Mouse (Mus musculus): Measurements from ENCODE around the gene Gpa33.

Gpa33 gene

DNA sequence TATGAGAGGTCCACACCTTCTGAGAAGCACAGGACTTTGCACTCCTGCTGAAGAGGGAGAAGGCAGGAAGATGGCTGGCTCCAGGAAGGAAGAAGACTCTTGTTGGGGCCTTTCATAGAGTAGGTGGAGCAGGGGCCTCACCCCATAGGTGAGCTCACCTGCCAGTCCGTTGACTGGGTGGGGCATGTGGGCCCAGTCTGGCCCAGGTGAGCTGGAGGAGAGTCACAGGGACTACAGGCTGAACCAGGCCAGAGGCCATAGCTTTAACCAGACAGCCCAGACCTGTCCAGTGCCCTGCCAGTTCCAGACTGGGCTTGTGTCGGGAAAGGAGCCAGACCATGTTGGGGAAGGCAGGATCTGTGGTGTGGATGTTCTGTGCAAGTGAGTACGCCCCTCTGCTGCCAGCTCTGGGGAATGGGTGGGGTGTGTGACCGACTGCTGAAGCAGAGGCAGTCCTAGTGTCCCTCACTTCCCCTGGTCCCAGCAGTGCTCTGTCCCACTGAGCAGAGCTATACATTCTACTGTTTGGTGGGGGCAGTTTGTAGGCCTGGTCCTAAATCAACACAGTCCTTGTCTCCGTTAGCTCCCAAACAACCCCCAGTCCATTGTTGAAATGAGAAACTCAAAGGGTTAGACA, at the start of gene Gpa33:
Gene Gpa33 (plus strand): TSS at position 15 of the 637 bp plus-strand sequence.
- no peak for DNase-seq

DNA sequence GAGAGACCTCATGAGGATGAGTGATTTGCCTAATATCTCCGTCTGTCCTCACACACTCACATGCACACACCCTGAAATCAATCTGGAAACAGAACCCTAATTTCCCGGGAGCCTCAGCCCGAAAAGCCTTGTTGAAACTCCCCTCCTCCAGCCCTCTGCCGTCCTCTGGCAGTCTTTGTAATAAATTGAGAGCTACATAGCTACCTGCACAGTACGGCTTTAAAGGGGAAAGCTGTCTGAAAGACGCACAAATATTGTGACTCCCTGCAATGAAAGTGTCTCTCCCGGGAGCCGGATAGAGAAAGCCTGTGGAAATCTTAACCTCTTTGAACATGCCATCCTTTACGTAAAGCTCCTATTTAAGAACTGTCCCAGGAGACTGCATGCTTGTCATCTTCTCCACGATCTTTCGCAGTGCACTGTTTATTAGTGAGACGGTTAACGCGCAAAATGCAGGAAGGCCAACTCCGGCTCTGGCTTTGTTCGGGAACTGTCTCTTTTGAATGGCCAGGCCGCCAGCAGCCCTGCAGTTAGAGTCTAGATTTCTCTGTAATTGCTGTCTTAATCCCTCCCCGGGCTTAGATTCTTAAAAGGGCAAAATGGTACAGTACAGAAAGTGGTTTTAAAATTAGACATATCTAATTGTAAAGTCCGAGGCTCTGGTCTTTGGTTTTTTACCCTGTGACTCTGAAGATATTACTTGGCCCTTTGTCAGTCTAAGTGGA, 41.4 kb upstream of the Gpa33 start:
- no peak for DNase-seq

DNA sequence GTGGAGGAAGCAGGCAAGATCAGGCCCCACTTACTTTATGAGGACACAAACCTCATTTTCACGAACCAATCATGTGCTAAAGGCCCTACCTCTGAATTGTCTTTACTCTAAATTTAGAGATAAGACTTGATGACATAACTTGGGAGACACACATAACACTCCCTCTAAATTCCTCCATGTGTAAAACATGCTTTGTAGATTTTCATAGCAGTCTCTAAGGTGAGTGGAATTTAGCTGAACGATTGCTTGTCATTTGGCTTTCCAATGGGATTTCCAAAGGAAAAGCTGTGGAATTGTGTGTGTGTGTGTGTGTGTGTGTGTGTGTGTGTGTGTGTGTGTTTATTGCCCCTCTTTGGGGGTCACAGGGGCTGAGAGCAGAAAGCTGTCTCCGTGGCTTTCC, 40.7 kb upstream of the Gpa33 start:
- DNase-seq = no peak

DNA sequence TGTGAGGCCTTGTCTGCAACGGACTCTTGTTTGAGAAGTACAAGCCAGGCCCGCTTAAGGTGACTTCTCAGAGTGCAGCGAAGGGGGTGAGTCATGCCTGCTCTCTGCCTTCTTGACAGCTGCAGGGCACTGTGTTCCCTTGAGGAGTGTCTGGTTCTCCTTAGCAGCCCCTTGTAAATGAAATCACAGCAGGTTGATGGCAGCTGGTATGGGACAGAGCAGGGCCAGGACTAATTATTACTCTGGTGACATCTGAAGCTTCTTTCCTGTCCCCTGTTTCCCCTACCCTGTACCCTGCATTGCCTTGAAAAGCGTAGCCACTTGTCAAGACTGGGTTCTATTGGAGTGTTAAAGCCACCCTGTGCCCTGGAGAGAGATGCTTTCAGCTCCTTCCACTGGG, 40.3 kb upstream of the Gpa33 start:
- DNase-seq = no peak

DNA sequence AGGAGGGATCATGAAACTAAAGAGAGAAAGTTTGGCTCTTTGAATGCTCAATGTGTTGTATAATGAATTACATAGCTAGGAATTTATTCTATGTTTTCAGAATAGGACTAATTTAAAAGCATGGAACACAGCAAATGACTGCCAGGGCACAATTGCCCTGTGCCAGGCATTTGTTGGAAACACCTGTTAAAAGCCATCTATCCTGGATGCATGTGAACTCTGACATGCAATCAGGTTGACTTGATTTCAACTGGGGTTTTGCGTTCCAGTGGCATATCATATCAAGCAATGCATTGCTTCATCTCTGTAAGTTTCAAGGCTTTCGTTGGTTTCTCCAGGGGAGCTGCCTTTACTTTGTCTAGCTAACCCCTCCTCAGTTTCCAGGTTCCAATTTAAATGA, 39.7 kb upstream of the Gpa33 start:
- no peak for DNase-seq

DNA sequence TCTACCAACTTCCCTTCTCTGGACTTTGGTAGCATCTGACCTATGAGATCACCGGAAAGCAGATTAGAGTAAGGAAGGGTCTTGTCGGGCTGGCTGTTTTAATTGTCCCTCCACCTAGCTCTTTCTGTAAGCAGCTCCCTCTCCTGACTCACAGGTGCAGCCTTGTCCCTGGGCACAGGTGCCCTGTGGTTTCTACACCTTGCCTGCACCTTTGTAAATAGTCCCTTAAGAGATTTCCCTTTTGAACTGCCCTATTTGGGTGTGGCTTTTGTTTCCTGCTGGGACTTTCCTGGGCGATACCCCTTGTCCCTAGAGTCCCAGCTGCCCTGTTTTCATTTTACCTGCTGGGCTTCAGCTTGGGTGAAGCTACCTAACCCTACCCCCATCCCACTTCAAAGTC, 35.6 kb upstream of the Gpa33 start:
- DNase-seq = no peak

DNA sequence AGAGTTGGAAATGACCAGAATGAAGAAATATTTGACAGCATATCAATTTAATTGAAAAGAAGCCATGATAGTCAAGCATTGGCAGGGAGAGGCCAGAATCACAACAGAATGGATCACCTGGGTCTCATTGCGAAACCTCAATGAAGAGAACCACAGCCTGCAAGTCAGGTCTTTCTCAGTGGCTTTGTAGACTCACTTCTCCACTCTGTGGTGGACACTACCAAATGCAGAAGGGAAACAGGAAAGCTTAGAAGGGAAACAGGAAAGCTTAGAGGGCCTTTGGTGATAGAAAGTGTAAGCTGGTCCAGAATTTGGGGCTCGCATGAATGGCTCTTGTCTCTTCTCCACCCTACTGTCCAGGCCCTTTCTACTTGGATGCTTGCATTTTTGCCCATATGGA, 31.9 kb upstream of the Gpa33 start:
- no peak for DNase-seq

DNA sequence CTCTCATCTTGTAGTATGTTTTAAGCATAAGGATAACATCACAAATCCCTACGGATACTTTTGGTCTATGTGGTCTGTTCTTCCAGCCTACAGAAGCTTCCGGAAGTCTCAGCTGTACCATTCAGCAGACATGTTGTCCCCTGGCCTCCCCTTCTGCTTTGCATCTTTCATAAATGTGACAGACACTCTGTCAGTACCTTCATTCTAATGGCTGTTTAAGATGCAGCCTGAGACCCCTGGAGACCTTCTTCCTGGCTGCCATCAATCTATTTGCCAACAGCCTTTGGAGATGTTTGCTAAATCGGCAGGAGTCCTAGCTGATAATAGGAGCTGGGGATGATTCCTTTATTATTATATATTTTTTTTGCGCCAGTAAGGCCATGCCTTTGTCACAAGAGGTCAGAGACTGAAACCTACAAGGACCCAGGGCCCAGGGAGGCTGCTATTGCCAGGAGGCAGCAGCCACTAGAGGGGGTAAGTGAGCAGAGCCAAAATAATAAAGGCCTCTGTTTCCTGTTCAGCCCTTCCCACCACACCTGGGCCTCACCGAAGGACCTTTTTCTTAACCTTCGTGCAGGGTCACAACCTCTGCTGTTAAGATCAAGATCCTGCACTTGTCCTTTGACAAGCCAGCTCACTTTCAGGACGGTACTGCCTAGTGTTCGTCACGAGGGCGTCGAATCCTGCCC, 27.0 kb upstream of the Gpa33 start:
- DNase-seq = no peak

DNA sequence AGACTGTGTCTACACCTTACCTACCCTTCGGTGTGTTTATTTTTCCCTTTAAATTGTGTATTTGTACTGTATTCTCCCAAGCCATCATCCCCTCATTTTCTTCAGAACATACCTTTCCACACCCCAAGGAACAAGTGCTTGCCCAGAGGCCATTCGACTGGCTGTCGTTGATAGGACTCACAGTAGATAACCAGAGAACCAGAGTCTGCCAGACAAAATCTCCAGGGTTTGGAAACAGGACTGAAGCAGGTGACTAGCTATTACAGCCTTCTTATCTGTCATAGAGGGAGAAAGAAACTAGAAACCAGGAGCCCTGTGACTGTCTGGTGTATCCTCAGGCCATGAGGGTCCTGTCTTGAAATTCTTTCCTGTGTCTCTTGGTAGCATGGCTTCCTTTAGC, 25.2 kb upstream of the Gpa33 start:
- no peak for DNase-seq

DNA sequence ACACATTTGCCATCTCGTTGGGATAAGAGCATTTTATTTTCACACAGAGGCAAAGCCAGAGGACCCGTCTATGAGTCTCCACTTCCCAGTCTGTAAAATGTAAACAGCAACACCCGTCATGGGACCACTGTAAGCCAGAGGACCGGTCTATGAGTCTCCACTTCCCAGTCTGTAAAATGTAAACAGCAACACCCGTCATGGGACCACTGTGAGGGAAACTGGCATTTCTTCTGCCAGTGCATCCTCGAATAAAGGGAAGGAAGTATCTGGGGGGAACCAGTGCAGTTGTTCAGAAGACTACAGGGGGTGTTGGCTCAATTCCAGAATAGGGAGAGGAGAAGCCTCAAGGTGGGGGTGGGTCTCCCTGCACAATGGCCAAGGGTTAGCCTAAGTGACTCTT, 24.6 kb upstream of the Gpa33 start:
- no peak for DNase-seq

DNA sequence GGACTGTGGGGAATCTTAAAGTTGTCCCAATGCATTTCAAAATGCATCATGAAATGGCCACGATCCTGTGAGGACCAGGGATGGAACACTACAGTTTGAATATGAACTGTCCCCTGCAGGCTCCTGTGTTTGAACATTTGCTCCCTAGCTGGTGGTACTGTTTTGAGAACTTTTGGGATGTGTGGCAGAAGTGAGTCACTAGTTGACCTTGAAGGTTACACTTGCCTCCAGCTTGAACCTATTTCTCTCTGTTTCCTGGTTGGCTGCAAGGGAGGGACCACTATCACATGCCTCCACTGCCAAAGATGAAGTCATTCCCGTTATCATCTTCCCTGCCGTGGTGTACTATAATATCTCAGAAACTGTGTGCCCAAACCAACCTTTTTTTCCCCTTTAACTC, 15.1 kb upstream of the Gpa33 start:
- no peak for DNase-seq

DNA sequence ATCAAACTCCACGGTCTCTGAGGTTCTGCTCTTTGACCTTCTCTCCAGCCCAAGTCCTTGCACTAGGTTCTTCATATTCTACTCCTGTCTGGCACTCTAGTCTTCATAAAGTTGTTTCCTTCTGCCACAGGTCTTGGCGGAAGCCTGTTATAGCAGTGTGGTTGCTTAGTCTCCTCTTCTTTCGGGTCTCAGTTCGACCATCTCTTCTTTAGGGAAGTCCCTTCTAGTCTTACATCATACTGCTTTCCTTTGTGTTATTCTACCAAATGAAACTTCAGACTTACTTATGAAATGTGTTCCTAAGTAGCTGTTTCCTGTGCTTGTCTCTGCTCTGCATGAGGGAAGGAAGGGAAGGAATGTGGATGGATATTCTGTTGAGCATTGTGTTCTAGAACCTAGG, 14.3 kb upstream of the Gpa33 start:
- no peak for DNase-seq

DNA sequence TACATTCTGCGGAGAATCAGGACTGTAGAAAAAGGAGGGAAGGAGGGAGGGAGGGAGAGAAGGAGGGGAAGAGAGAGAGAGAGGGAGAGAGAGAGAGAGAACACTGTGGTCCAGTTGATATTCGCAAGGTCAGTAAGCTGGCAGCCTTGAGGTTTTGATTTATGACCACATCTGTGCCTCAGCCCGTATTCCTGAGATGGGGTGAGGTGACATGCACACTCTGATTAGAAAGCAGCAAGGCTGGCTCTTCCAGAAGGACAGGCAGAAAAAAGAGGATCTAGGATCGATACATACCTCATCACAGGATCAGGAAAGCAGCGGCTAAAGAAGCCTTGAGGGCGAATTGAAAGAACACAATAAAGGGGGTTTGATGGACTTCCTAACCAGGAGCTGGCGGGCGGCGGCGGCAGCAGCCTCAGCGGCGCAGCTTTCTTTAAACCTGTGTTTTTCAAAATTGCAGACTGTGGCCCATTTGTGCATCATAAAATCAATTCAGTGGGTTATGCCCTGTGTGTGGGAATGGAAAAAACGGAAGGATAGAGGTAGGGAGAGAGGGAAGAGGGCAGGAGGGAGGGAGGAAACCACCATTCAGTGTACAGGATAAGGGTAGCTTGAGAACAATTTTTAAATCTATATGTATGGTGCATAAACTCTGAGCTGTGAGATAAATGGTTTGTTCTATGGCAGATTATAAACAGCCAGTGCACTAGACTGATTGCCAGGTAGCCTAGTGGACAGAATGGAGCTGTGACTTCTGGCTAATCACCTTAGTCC, 12.0 kb upstream of the Gpa33 start:
- DNase-seq = no peak

DNA sequence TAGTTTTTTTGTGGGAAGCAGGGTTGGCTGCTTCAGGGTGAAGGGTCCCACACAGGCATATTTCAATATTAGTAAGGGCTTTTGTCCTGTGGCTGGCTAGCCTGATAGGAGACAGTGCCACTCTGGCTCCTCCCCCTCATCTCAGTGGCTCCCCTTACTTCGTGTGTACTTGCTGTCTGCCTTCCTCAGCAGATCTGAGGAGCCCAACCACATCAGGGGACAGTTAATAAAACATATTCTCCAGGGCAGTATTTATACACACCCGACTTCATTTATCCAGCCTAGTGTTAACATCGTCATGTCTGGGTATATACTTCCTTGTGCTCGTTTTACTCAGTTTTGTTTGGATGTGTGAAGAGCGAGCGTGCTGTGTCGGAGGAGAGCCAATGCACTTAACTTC, 7.9 kb upstream of the Gpa33 start:
- no peak for DNase-seq

DNA sequence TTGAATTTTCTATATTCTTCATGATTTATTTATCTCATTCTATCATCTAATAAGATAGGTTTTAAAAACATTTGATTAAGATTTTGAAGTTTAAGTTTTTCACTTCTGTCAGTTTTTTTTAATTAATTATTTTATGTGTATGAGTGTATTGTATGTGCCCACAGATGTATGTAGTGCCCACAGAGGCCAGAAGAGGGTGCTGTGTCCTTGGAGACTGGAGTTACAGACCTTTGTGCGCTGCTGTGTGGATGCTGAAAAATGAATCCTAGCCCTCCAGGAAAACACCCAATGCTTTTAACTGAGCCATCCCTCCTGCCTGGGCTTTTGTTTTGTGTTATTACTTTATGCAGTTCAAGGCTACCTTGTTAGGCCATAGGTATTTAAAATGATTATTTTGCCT, 7.0 kb upstream of the Gpa33 start:
- DNase-seq = no peak

DNA sequence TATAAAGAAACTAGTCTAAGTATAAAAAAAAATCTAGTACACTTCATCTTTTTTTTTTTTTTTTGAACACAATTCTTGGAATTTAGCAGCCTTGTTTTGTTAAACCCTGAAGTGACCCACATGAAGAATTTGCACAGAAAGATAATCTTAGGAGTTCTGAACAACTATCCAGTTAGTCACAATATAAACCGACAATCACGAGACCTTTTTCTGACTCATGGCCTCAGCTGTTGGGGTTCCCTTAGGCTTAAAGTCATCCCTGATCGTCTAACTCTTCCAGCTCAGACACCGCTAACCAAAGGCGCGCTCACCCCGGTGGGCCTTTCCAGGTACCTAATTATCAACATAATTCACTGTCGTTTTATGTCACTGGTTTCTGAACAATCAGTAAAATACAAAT, 6.3 kb upstream of the Gpa33 start:
- DNase-seq = no peak

DNA sequence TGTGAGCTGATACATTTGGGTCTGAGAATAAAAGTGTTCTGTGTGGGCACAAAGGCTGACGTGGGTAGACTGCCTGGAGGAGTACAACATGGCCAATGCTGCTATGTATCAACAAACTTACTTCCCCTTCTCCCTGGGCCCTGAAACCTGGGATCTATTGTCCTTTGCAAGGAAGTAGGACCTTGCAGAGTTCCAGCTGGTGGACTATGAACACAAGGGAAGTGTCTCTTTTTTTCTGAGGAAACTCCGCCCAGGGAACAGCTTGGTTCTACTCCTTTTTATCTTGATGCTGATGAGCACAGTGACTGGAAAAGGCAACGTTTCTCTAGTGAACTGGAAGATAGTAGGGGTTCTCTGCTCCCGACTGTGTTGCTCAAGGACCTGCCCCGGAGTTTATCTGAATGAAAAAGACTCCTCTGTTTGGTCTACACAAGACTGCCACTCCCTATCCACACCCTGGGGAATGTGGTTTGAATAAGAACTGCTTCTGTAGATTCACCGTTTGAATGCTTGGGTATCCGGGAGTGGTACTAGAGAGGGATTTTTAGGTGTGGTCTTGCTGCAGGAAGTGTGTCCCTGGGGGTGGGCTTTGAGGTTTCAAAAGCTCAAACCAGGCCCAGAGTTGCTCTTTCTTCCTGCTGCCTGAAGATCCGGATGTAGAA, 5.0 kb upstream of the Gpa33 start:
- DNase-seq = no peak

DNA sequence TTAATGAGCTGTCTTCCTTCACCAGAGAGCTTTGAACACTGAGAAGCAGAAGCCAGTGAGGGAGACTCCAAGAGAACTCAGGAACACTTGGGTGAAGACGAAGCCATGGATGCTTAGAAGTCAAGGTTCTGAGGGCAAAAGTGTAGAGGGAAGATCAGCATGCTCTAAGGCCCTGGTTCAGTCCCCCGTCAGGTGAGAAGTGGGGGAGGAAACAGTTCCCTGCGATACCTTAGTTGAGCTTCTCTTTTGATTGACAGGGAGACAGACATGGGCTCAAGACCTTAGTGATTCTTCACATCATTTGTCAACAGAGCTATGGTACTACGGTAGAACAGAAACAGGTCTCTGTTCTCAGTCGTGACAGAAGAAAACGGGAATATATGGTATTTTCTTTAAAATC, 3.7 kb upstream of the Gpa33 start:
- no peak for DNase-seq

DNA sequence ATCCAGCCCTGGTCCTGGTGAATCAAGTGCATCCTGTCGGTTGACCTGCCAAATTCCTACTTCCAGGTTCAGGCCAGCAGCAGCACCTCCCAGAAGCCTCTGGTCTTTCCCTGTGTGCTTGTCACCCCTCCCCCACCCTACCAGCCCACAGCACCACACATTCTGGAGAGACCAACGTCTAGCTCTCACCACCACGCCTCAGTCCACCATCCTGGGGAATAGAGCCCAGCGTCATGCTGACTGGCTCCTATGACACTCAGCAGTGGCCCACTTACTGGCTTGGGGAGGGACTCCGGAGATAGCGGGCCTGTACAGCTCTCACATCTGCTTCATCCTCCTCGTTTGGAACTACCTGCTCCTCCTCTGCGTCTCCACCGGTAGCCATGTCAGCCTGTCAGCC, 3.2 kb upstream of the Gpa33 start:
- no peak for DNase-seq

DNA sequence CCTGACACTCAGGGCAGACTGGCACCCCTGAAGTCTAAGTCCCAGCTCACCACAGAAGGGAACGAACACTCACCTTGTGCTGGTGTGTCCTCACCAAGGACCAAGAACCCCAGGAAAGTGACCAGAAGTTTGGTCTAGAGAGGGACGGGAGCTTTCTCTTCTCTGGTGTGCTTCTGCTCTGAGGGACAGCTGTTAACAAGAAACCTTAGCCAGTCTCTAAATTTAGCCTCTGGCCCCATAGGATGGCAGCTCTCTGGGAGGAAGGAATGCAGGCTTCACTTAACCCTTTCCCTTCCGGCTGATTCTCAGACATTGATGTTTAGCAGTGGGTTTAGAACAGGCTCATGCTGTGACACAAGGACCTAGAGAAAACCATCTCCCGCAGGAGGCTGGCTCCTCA, 2.3 kb upstream of the Gpa33 start, which contains the start of gene Dusp27:
Gene Dusp27 (minus strand): TSS at position 204 of the 400 bp plus-strand sequence.
- DNase-seq = no peak

DNA sequence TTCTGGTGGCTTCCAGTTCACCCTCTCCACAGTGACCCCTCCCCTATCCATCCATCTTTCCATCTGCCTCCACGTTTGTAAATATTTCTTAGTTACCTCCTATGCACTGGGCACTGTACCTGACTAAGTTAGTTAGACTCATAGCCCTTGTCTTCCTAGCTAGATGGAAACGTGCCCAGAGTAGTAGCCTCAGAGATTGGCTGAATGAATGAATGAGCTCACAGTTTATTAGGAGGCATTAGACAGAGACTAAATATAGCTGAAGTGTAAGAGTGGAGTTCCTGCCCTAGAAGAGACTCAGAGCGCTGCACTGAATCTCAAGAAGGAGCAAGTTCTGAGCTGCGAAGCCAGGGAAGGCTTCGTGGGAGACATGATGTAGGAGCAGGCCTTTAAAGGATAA, 1.5 kb upstream of the Gpa33 start:
- no peak for DNase-seq

DNA sequence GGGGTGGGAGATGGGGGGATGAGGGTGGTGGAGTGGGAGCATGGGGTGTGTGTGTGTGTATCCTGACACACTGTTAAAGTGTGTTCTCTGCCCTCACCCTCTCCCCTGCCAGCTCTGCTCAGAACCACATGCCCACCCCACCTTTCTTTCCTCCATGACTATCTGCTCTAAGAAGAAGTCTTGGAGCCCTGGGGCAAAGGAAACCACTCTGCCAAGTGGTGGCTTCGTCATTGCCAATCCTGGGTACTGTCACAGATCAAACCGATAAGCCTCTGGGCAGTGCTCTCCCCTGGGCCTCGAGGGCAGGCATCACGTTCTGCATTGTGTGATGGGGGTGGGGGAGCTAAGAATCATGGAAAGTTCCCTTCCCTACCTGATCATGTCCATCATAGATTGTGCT, 2.3 kb downstream of the Gpa33 start:
- DNase-seq = no peak
